Mouse (Mus musculus) heart, postnatal 10 days (tissue): ENCODE data around the gene Clrn2. TPM values are rescaled to one million over a fixed set of nuclear protein-coding genes. Genes with fewer than 3 reads are reported as not detected.

Experiments used
- DNase-seq, 2 experiments: peaks; one replicate each; pipeline ENCODE4 v3.0.0; 2021
- intact Hi-C: fragments of 180-260 bp; cut with DNase I; formaldehyde crosslinking; loops from one replicate; pipeline ENCODE4 v1.15.1; 2025
- total RNA-seq, 2 experiments: library from RNA; stranded (reverse); gene quantifications; 2 replicates each; pipeline ENCODE4 v1.2.3; 2021

Gene Clrn2
- total RNA-seq, 2 experiments from 2014 or later: not detected

- intact Hi-C loops: loop anchor here (5.0 kb wide), 1 partner anchor 73 kb away; the partner anchor contains the start of gene Med28
- DNase-seq: peak; percentile 9 to 11
These were observed 4.3 kb upstream of the Clrn2 start for GRCm38 (mm10) chr5:45449206-45449605.

DNA sequence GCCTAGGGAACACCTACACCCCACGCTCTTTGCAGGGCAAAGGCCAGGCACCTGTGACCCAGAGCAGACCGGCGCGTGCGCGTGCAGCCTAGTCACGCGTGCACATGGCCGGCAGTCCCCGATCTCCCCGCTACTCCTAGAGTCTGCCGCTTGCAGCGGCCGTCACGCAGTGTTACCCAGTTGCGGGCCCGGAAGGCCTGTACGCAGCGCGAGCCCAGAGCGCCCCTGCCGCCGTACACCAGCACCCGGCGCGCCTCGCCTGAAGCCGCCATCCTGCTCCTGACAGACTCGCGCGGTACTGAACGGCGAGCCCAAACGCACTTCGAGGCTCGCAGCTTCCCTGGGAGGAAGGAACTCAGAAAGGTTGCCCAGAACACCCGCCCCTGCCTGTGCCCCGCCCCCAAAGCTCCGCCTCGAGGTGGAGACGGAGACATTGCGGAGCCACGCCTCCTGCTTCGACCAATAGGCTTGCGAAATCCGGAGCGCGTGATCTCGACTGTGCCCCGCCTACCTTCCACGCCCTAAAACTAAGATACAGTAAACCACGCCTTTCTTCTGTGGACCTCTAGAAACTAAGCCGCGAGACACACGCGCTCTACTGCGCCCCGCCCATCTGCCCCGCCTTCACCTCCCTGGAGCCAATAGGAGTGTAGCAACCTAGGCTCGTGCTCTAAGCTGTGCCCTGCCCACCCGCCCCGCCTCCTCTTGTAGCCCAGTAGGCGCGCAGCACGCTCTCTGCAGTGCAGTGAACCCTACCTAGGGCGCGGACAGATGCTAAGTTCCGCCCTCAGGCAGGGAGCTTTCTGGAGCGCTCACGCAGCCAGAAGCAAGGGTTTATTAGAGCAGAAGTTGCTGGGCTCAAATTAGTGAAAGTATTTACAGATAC lies 3.5 kb upstream of the Clrn2 start, which contains the start of gene Qdpr:
Gene Qdpr, minus strand, starts transcription at position 406 of the 886 bp plus-strand sequence.
- intact Hi-C loops: loop anchor here (5.0 kb wide), 1 partner anchor 72 kb away; the partner anchor contains the start of gene Med28
- DNase-seq: peak; percentile 96

GRCm38 (mm10) chr5:45454456-45454855 lies 905 bp downstream of the Clrn2 start:
- intact Hi-C loops: no loop called here
- no peak for DNase-seq

DNA sequence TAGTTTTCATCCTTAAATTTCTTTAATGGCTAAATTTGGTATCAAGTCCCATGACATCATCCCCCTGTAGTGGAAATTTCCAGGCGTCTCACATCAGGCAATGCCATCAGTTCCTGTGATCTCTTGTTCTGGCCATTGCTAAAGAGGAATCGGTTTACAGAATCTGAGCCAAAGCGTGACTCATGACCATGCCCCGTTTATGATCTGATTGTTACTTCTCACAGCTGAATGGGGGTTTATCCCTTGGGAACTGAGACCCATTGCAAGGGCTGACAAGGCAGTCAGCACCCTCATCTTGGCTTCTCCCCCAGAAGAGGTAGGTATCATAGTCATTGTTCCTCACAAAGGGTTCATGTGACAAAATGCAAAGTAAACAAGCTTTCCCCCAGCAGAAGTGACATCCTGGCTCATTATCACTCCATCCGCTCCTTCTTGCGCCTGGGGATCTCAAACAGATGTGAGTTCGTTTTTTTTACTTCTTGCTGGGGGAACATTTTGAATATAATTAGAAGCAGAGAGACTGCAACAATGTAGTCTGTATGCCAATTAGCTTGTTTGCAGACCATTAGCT lies 19.4 kb downstream of the Clrn2 start:
- intact Hi-C loops: no loop called here
- DNase-seq: peak; percentile 11 to 18

DNA sequence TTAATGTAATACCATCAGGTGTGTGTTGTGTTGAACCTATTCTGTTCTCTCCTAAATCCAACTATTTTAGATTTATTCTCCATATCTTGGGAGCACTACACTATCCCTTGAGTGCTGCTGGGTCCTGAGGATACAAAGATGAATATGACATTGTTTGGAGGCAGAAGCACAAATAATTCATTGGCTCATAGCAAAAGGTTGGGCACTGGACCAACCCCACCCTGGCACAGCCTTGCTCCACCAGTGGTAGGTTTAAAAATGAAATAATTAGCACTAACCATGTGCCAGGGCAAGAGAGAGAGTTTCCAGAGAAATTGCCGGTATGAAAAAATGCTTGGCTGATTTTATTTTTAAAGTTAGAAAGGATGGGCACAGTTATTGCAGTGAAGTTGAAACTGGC lies 20.0 kb downstream of the Clrn2 start:
- no peak for DNase-seq
- intact Hi-C loops: no loop called here

- intact Hi-C loops: loop anchor here (1.0 to 2.0 kb wide), 3 partner anchors 60 to 873 kb away; partner anchors contain the start of gene Ncapg
- peak; percentile 57 to 81 for DNase-seq
These were observed 20.7 kb downstream of the Clrn2 start for GRCm38 (mm10) chr5:45474215-45474614.

- no peak for DNase-seq
- intact Hi-C loops: loop anchor here (1.0 to 2.0 kb wide), 3 partner anchors 60 to 872 kb away; partner anchors contain the start of gene Ncapg
These were observed 21.2 kb downstream of the Clrn2 start for GRCm38 (mm10) chr5:45474758-45475157.

- intact Hi-C loops: loop anchor here (2.0 kb wide), 1 partner anchor 871 kb away; no protein-coding TSS in a partner anchor
- no peak for DNase-seq
These were observed 22.2 kb downstream of the Clrn2 start for GRCm38 (mm10) chr5:45475771-45476170.

DNA sequence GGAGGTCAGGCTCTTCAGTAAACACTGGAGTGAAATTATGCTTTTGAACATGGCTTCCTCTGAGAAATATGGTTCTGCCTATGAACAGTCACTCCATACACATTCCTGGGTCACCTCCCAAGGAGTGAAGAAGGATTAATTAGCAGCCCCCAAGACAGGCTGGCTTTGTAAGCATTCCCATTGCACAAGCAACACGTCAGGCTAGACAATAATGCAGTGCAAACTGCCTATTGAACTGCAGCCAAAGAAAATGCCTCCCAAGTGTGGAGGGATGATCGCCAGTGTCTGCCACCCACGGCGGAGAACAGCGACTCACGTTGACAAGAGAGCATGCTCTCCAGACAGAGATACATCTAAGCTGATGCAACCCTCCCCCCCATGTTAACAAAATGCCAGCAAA lies 22.7 kb downstream of the Clrn2 start:
- no peak for DNase-seq
- intact Hi-C loops: no loop called here

- intact Hi-C loops: no loop called here
These were observed 24.1 kb downstream of the Clrn2 start for GRCm38 (mm10) chr5:45477601-45478000.

DNA sequence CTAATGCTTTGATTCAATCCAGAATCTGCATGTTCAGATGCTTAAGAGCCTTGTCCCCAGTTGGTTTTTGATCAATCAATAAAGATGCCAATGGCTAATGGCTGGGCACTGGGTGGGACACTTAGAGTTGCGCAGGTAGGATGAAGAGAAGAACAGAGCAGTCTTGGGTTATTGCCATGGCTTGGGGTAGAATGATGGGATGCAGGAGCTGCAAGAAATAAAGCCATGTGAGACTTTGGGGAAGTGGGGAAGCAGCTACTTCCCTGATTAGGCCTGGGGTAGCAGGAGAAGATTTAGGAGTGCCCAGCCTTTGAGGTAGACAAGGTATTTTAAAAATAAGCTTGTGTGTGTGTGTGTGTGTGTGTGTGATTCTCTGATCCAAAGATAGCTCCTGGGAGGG lies 26.5 kb downstream of the Clrn2 start:
- no peak for DNase-seq
- intact Hi-C loops: no loop called here

More at GRCm38 (mm10) chr5:45477601-45478000, 24.1 kb downstream of the Clrn2 start:
- no peak for DNase-seq

DNA sequence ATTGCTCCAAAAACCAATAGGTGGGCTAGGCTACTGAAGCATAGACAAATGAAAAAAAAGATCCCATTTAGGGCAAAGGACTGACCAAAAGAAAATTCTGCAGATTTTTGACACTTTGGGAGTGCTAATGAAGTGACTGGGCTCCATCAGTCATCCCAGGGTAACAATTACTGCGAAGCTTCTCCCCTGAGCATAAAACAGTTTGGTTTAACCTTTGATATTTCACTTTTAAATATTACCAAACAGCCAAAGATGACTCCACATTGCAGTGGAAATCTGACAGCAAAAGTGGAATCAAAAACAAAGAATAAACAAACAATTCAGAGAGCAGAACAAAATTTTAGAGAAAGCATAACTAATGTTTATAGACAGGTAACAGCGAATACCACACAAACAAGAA lies 27.6 kb downstream of the Clrn2 start:
- no peak for DNase-seq
- intact Hi-C loops: no loop called here

DNA sequence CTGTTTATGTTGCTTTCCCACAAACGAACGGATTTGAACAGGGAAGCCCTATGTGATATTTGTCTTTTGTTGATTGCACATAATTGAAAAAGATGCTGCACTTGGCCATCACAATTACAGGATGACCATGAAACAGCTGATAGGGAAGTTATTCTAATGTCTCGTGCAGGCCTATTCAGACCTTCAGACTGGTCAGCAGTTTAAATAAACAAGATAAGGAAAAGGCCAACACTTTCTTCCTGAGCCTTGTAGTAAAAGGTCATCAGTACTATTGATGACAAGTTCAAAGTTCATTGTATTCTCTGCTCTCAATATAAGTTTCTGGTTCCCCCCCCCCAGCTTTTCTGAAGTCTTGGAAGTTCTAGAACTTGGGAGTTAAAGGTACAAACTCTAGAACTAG lies 29.1 kb downstream of the Clrn2 start:
- DNase-seq: no peak
- intact Hi-C loops: no loop called here

- intact Hi-C loops: no loop called here
- DNase-seq: no peak
These were observed 30.1 kb downstream of the Clrn2 start for GRCm38 (mm10) chr5:45483654-45484053.

DNA sequence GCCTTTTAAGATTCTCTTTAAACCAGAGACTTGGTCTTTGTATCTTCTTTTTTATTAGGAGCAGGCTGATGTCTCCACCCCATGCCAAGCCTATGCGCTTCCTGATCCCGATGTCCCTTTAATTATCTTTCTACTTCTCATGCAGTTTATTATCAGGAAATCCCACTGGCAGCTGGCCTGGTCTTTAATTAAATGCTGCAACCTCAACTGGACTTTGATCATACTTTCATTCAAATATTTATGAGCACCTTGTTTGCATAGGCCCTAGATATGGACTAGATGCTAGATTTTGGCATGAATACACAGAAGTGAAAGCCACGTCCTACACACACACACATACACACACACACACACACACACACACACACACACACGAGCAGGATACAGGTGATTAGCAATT lies 38.2 kb downstream of the Clrn2 start:
- intact Hi-C loops: loop anchor here (2.0 to 10.0 kb wide), 3 partner anchors 29 to 363 kb away; partner anchors contain the start of genes Lcorl and Med28
- DNase-seq: no peak

DNA sequence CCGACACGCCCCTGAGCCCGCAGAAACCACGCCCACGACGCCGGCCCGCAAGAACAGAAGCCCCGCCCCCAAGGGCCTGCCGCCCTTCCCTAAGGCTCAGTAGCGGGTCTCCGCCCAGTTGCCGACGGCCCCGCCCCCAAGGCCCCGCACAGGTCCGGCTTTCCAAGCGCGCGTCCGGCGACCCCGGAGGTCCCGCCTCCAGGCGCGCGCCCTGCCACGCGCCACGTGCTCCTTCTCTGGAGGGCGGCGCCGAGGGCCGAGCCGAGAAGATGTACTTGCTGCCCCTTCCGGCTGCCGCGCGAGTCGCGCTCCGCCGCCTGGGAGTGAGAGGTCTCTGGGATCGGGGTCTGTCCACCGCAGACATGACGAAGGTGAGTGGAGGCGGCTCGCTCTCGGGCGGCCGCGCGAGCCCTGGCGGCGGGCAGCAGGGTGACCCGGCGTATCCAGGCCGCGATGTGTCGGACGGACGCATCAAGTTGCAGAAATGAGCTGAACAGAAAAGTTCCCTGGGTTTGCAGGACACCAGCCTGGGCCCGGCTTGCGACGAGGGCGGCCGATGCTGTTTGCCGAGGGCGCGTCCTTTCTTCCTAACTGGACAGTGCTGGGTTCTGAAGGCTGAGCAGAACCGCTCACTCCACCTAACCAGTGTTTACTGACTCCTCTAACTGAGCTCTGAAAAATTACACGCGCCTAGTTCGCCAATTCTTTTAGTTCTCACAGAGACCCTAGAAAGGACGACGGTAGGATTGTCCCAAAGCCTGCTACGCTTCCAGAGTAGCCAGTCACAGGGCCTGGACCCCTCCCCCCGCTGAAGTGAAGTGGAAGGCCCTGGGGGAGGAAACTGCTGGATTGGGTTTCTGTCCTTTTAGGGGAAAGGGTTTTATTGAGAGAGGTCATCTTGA lies 39.9 kb downstream of the Clrn2 start, which contains the start of gene Lap3:
Gene Lap3, plus strand, starts transcription at position 184 of the 902 bp plus-strand sequence.
- DNase-seq: peak; percentile 99
- intact Hi-C loops: loop anchor here (2.0 to 10.0 kb wide), 3 partner anchors 27 to 361 kb away; partner anchors contain the start of genes Lcorl and Med28

- intact Hi-C loops: loop anchor here (5.0 to 10.0 kb wide), 2 partner anchors 178 to 361 kb away; partner anchors contain the start of gene Lcorl
- peak; percentile 12 to 18 for DNase-seq
These were observed 40.7 kb downstream of the Clrn2 start for GRCm38 (mm10) chr5:45494093-45494755.

- intact Hi-C loops: loop anchor here (10.0 kb wide), 1 partner anchor 359 kb away; the partner anchor contains the start of gene Lcorl
These were observed 42.0 kb downstream of the Clrn2 start for GRCm38 (mm10) chr5:45495429-45495975.

GRCm38 (mm10) chr5:45496042-45496441 lies 42.5 kb downstream of the Clrn2 start:
- intact Hi-C loops: loop anchor here (10.0 kb wide), 1 partner anchor 359 kb away; the partner anchor contains the start of gene Lcorl
- no peak for DNase-seq

More at GRCm38 (mm10) chr5:45495429-45495975, 42.0 kb downstream of the Clrn2 start:
- no peak for DNase-seq
